Mouse (Mus musculus): ENCODE results near the gene Tenm4.

Tenm4 gene

GRCm38 (mm10) chr7:96524486-96525205 is 353.6 kb downstream of the Tenm4 start:
- no peak for DNase-seq (ENCODE audit: low spot score in 2 of 2)

GRCm38 (mm10) chr7:96525344-96525743 is 354.3 kb downstream of the Tenm4 start:
- DNase-seq (ENCODE audit: low spot score in 2 of 2) = no peak

- no peak for DNase-seq (ENCODE audit: low spot score in 2 of 2)
Observed at GRCm38 (mm10) chr7:96530571-96531426, 359.8 kb downstream of the Tenm4 start.

DNA sequence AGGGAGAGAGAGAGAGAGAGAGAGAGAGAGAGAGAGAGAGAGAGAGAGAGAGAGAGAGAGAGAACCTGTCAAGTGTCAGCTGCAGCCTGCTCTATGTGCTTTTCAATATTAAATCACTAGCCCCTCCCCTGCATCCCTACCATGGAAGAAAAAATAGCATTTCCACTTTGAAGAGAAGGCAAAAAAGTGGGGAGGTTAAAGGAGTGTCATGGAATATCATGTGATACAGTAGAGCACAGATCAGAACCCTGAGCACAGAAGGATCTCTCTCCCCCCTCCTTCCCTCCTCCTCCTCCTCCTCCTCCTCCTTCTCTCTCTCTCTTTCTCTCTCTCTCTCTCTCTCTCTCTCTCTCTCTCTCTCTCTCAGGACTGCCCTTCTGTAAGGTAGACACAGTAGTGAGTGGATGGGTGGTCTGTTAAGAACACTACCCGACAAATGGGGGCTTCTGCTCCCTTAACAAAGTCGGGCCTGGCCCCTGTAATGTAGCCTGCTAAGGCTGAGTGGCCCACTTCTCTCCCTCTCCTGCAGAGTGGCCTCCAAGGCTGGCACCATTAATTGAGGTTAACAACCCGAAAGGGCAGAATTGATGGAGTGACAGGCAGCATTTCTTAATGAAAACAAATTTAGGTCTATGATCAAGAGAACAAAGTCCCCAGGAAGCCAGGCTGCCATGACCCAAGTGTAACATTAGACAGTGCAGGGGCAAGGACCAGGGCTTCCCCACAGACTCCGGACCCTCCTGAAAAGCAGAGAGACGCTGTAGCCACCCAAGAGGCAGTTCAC is 361.1 kb downstream of the Tenm4 start:
- no peak for DNase-seq (ENCODE audit: low spot score in 2 of 2)

DNA sequence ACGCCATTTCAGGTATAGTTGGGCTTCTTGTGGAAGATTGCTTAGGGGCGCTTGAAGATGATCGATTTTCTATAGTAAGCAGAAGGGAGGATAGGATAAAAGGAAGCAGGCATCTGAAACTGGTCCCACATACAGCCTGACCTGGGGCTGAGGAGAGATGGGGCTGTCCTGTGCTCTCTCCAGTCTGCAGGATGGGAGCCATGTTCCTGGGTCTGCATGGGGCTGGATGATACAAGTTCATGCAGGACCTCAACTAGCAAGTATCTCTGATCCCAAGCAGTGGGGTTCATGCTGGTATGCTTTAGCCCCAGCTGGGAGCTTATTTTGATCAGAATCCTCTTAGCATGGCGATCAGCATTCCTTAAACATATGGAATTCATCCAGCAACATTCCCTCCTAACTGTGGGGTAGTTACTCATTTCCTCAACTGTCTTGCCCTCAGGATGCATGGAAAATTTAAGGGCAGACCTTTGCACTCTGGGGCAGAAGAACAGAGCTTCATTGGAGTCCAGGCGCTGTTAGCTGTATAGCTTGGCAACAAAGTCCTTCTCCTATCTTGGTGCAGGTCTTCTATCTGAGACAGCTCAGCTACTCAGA is 361.9 kb downstream of the Tenm4 start:
- DNase-seq (ENCODE audit: low spot score in 2 of 2) = no peak

DNA sequence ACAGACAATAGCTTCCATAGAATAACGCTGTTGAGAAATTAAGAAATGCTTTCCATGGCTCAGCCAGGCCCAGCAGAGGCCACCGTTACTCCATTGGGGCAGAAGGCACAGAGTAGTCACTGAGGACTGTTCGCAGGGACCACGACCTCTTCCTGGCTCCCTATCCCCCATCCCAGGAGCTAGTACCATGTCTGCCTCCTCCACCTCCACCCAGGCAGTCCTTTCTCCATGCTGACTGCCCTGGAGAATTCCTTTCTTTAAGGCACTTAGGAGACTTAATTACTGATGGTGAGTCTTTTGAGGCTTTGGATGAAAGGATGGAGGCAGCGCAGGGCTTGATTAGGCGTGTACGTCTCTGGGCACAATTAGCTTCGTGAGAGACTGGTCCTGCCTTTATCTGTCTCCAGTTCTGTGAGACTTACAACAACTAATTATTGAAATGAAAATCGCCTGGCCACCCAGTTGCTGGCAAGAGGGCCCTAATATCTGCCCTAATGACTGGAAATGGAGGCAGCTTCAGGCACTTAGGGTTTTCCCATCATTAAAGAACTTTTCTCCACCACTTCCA is 365.4 kb downstream of the Tenm4 start:
- no peak for DNase-seq (ENCODE audit: low spot score in 2 of 2)

GRCm38 (mm10) chr7:96539248-96540034 is 368.4 kb downstream of the Tenm4 start:
- no peak for DNase-seq (ENCODE audit: low spot score in 2 of 2)

GRCm38 (mm10) chr7:96540458-96541096 is 369.5 kb downstream of the Tenm4 start:
- DNase-seq (ENCODE audit: low spot score in 2 of 2) = no peak

DNA sequence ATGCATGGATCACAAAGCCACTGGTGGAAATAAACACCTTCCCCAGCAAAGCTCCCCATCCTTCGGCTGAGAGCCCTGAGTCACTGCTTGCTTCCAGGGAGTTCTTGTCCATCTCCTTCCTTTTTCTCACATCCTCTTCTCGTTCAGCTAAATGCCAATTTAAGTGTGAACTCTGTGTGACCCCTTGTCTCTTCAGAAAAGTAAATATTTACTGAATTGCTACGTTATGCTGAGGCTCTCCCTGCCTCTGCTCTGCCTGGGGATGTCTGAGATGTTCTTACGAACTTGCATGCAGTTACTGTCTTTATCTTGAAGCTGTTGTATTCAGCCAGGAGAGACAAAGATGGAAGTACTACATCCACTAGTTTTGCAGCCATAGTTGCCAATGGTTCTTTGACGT is 374.9 kb downstream of the Tenm4 start:
- no peak for DNase-seq (ENCODE audit: low spot score in 2 of 2)

DNA sequence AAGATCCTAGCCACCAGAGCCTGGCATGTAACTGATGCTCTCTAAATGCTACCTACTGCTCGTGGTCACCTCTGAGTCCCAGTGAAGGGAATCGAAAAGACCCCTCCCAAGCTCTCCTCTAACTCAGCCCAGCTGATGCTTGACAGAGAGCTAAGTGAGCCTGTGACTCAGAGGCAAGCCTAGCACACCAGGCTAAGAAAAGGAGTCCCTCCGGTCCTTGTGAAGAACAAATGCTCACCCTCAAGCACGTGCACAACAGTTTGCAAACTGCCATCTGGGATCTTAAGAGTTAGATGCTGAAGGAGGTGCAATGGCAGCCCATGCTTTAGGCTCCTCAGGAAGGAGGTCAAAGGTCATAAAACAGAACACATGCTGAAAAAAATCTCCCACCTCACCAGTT is 380.8 kb downstream of the Tenm4 start:
- no peak for DNase-seq (ENCODE audit: low spot score in 2 of 2)

DNA sequence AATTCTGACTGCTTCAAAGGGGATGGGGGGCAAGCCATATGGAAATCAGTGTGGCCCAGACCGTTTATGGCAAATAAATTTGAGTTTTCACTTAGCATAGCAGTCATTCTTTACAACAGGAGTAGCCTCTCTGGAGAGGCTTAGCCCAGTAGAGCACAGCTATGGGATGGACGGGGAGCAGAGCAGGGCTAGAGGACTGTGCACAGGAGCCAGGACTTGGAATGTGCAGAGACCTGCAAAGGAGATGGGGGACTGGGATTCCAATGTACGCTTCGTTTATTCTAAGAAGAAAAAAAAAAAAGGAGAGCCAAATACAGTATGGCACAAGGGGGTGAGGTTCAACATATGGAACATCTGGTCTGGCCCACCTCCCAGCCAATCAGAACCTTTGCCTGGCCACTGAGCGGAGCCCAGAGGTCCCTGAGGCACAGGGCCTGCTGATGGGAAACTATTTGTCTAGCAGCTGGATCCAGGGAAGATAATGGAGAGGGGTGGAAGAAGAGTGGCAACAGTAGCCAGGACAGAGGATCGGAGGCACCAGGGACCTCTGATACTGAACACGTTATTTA is 381.3 kb downstream of the Tenm4 start:
- DNase-seq (ENCODE audit: low spot score in 2 of 2) = no peak

DNA sequence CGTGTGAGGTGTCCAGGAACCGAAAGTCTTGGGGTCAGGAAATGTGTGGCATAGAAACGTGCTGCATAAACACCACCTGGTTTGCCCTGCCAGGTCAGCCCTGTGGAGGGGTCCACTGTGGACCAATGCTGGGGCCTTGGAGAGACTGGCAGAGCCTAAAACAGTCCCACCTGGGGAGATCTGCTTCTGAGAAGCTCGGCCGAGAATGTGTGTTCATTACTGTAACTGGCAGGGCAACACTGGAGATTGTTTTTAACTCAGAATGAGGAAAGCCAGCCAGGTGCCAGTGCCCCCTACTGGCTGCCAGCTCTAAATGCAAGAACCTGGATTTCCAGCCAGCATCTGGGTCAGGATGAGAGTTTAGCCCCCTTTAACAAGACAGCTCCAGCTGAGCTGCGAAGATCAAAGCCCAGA is 383.2 kb downstream of the Tenm4 start:
- peak; percentile 35 to 45 for DNase-seq (ENCODE audit: low spot score in 2 of 2)

DNA sequence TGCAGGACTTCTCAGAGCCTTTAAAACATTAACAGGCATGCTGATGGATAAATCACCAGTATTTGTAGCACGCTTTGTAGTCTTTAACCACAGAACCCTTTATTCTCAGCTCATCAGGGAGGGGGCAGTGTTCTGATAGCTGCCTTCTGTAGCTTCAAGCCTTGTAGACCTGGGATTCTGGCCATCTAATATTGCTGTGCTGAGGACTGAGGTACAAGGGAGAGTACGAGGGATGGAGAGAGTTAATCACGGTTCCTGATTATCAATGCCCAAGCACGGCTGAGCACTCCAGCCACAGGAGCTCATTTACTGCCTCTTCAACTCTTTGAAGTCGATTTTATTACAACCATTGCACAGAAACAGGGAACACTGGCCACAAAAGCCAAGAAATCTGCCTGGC is 384.2 kb downstream of the Tenm4 start:
- DNase-seq (ENCODE audit: low spot score in 2 of 2) = no peak

DNA sequence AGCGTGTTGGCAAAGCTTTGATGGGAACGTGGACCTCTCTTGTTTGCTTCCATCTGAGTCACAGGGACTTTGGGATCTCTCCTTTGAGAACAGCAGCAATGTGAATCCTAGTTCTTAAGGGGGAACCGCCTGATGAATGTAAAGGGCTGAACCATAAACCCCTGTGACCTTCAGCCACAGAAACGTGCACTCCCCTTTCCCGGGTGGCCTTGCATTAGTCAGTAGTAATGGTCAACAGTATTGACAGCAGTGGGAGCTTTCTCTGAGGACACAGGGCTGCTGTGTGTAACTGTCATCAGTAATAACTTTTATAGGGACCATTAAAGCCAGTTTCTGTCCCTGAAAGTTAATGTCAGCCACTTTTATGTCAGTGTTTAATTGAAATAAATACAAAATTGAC is 385.7 kb downstream of the Tenm4 start:
- no peak for DNase-seq (ENCODE audit: low spot score in 2 of 2)

GRCm38 (mm10) chr7:96562890-96563289 is 391.8 kb downstream of the Tenm4 start:
- no peak for DNase-seq (ENCODE audit: low spot score in 2 of 2)

DNA sequence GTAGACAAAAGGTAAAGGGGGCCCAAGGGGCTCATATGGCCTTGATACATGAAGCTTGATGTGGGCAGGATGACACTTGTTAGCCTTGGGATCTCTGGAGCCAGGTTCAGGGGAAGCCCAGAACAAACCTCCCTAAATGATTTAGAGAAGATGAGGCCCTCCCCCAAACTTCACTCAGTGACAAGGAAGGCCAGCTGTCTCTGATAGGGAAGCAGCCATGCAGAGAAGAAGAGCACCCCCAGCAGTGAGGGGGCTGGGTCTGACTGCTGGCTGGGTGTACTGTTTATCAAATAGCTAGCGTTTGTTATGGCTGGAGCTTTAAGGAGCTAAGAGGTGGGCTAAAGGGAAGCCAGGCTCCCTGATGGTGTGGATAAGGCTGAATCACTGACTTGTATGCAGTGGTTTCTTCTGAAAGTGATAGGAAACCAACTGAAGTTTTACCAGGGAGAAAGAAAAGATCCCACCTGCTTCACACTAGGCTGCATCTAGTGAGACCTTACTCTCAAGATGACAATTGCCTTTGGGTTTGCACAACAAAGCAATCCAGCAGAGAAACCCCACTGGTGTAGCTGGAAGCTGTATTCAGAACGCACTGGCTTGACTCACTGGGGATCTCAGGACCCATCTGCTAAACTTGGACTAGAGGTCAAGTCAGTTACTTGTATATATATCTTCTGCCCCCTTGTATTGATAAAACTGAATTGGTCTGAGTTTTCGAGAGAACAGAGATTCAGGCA is 392.5 kb downstream of the Tenm4 start:
- DNase-seq (ENCODE audit: low spot score in 2 of 2) = no peak

GRCm38 (mm10) chr7:96565806-96566205 is 394.8 kb downstream of the Tenm4 start:
- DNase-seq (ENCODE audit: low spot score in 2 of 2) = peak in 1 of 2 experiments; percentile 55

GRCm38 (mm10) chr7:96566260-96566659 is 395.2 kb downstream of the Tenm4 start:
- peak in 1 of 2 experiments; percentile 59 for DNase-seq (ENCODE audit: low spot score in 2 of 2)

DNA sequence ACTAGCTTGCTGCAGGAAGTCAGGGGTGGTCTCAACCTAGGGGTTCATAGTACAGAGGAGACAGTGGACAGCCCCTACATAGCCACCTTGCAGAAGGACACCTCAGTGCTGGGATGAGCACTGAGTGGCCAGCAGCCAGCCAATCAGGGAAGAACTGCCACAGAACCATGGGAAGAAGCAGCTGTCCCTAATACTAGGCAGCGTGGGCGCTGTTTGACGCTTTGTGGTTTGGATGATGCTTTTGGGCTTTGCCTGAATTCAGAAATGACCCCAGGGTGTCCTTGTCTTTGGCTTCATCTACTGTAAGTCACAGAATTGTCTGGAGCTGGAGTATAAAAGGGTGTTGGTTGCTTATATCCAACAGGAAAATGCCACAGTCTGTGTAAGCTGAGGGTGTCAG is 397.0 kb downstream of the Tenm4 start:
- no peak for DNase-seq (ENCODE audit: low spot score in 2 of 2)

All from frontal cortex, postnatal 36 days (tissue).